Mouse (Mus musculus) heart, adult 8-10 months (tissue): ENCODE measurements around the gene Gm3259. TPM values are rescaled to one million over a fixed set of nuclear protein-coding genes. Genes with fewer than 3 reads are reported as not detected.
"Not testable (repeated sequence)": the region's sequence is repeated elsewhere in the genome, so short reads cannot be mapped to it uniquely, and the experiment has no call there.

Source experiments
- DNase-seq: peaks from one replicate; pipeline ENCODE4 v3.0.0; 2022; ENCODE audit warnings: low spot score
- total RNA-seq, 4 experiments: library from RNA; stranded (reverse); gene quantifications; 2 replicates each; pipeline ENCODE4 v1.2.4; 2022

The Gm3259 gene
- not detected for total RNA-seq

- DNase-seq, result not testable (repeated sequence)
These were observed at the start of gene Gm3259 for GRCm38 (mm10) chr5:95305611-95306010. Gene Gm3259, plus strand, starts transcription at chr5:95305911.

GRCm38 (mm10) chr5:95272668-95273067 lies 33.0 kb upstream of the Gm3259 start, which contains the start of gene Gm10424:
Gene Gm10424, minus strand, starts transcription at chr5:95272768.
- not testable (repeated sequence) for DNase-seq

Other genes starting within 250 kb of the Gm3259 start
- not detected for gene Gm7942, start 199.0 kb upstream of the Gm3259 start, total RNA-seq
- gene Gm16513, start 123.3 kb upstream of the Gm3259 start, total RNA-seq, result not detected
- gene Gm10424, start 33.1 kb upstream of the Gm3259 start, total RNA-seq, result not detected
- not detected for gene D5Ertd577e, start 150.9 kb downstream of the Gm3259 start, total RNA-seq
- not detected for gene Gm3286, start 204.8 kb downstream of the Gm3259 start, total RNA-seq